10 mouse cellular contexts compared by ENCODE assay signal in the genomic region with DNA sequence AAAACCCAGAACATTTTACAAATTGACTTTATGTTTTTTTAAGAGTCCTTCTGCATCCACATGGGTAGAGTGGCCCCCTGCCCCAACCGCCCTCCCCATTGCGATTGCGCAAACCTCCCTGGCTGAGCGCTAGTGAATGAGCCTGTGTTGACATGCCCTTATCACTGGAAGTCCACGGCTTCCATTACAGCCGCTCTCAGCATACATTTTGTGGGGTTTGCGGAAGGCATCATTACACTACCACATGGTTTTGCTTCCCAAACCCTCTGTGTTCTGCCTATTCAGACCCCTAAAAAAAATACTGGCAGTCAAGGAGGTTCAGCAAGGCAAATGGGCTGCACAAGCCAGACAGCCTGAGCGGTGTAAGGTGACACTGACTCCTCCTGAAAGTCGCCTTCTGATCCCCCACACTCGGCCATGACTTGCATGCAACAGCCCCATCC. TPM values are rescaled to one million over a fixed set of nuclear protein-coding genes. Genes with fewer than 3 reads are reported as not detected.
DNase-seq lines count a peak whose midpoint lies in the region; ATAC-seq and TF ChIP-seq lines count a peak whose summit lies in the region.
"Had no signal": no experiment of that assay in that cellular context is flagged by ENCODE, and none has a peak within 500 bp of the region (broad histone marks: within the 10 kb centered on the region; RNA-seq: fewer than 3 reads in every experiment).

No protein-coding gene starts in this region.

- no peaks in the 10 kb centered on the region for H3K79me2 ChIP-seq in MEL (ENCODE audit: control insufficient read depth, insufficient read depth, low read length, poor library complexity)

- no peak for TF ChIP-seq RAD21 in MEL (IDR thresholded peaks at IDR 0.05; ENCODE audit: low read depth, low read length)

- TF ChIP-seq POLR2A in MEL (IDR thresholded peaks at IDR 0.05; ENCODE audit: control insufficient read depth in 1 of 2, insufficient read depth in 1 of 2, low read depth in 1 of 2, low read length in 2 of 2, poor library complexity in 1 of 2): 0 out of 4 replicates have a peak, but pooled peaks of 1 of the 2 experiments have one; percentile 13

- intact Hi-C loops in heart, postnatal 10 days (cut with DNase I): no loop called here

- peak overlapping the region; percentile 20 to 26; a peak in 1 of 4 replicates for H3K4me3 ChIP-seq in heart, embryonic 14.5 days (ENCODE audit: control insufficient read depth in 1 of 2, insufficient read depth in 1 of 2, low read depth in 1 of 2, low read length in 2 of 2)
- H3K4me3 ChIP-seq in MEL (ENCODE audit: control insufficient read depth in 1 of 2, insufficient read depth in 1 of 2, low read depth in 2 of 2, low read length in 2 of 2): peak overlapping the region; percentile 27 to 55
- H3K4me3 ChIP-seq in heart, postnatal 0 days (ENCODE audit: low read depth, low read length): no peak overlapping the region
- H3K4me3 ChIP-seq in liver, embryonic 15.5 days (replicated peaks): 0 out of 2 replicates have a peak overlapping the region, but pooled peaks have one; percentile 14
- H3K4me3 ChIP-seq in midbrain, embryonic 10.5 days: no peak overlapping the region
- no peak overlapping the region for H3K4me3 ChIP-seq in hindbrain, embryonic 11.5 days (ENCODE audit: low read depth, low read length)

- no peaks in the 10 kb centered on the region for H3K9me3 ChIP-seq in heart, embryonic 14.5 days (ENCODE audit: control insufficient read depth, low read length)
- H3K9me3 ChIP-seq in MEL (replicated peaks; ENCODE audit: insufficient read depth, low read length): no peaks in the 10 kb centered on the region
- H3K9me3 ChIP-seq in heart, postnatal 0 days (replicated peaks; ENCODE audit: control insufficient read depth, low read length): no peaks in the 10 kb centered on the region
- no peaks in the 10 kb centered on the region for H3K9me3 ChIP-seq in liver, embryonic 15.5 days (replicated peaks)
- no peaks in the 10 kb centered on the region for H3K9me3 ChIP-seq in midbrain, embryonic 10.5 days (replicated peaks)
- no peaks in the 10 kb centered on the region for H3K9me3 ChIP-seq in hindbrain, embryonic 11.5 days (ENCODE audit: control insufficient read depth, low read length)

- no peak overlapping the region for H3K27ac ChIP-seq in heart, embryonic 14.5 days (replicated peaks in 1 of 2; ENCODE audit: control insufficient read depth in 1 of 2, insufficient read depth in 1 of 2, low read depth in 2 of 2, low read length in 2 of 2)
- peak overlapping the region; percentile 94 for H3K27ac ChIP-seq in MEL (ENCODE audit: control insufficient read depth, low read depth, low read length)
- H3K27ac ChIP-seq in heart, postnatal 0 days (ENCODE audit: low read depth): no peak overlapping the region
- no peak overlapping the region; the same call in 1 of the 2 replicates for H3K27ac ChIP-seq in liver, embryonic 15.5 days (replicated peaks)
- H3K27ac ChIP-seq in midbrain, embryonic 10.5 days (replicated peaks): no peak overlapping the region
- no peak overlapping the region for H3K27ac ChIP-seq in hindbrain, embryonic 11.5 days (ENCODE audit: low read depth, low read length)
- H3K27ac ChIP-seq: hindbrain, postnatal 0 days; macrophage had no signal

- H3K4me1 ChIP-seq in heart, embryonic 14.5 days (ENCODE audit: control insufficient read depth in 2 of 2, insufficient read depth in 2 of 2, low read length in 2 of 2): peaks cover 11 to 14% of the 10 kb centered on the region in 2 experiments
- H3K4me1 ChIP-seq in MEL (ENCODE audit: control insufficient read depth in 1 of 2, insufficient read depth in 2 of 2, low read length in 2 of 2): peaks cover 13 to 43% of the 10 kb centered on the region in 2 experiments
- peaks cover 5% of the 10 kb centered on the region; the same call in 1 of the 2 replicates for H3K4me1 ChIP-seq in heart, postnatal 0 days (ENCODE audit: control insufficient read depth, insufficient read depth)
- H3K4me1 ChIP-seq in liver, embryonic 15.5 days (replicated peaks): peaks cover 54% of the 10 kb centered on the region
- no peaks in the 10 kb centered on the region for H3K4me1 ChIP-seq in midbrain, embryonic 10.5 days
- H3K4me1 ChIP-seq in hindbrain, embryonic 11.5 days (replicated peaks; ENCODE audit: control insufficient read depth, insufficient read depth, low read length): no peaks in the 10 kb centered on the region

- H3K4me2 ChIP-seq in heart, embryonic 14.5 days (ENCODE audit: low read length): peak overlapping the region; percentile 55
- peak overlapping the region; percentile 20; the same call in 1 of the 2 replicates for H3K4me2 ChIP-seq in heart, postnatal 0 days (ENCODE audit: low read depth, low read length)
- H3K4me2 ChIP-seq in liver, embryonic 15.5 days: peak overlapping the region; percentile 50
- H3K4me2 ChIP-seq in hindbrain, embryonic 11.5 days (replicated peaks; ENCODE audit: low read depth, low read length): no peak overlapping the region

- H3K36me3 ChIP-seq in heart, embryonic 14.5 days (ENCODE audit: control insufficient read depth, insufficient read depth, low read length): no peaks in the 10 kb centered on the region
- peaks cover 0 to 40% of the 10 kb centered on the region in 2 experiments; a peak in 2 of 4 replicates for H3K36me3 ChIP-seq in MEL (ENCODE audit: control insufficient read depth in 1 of 2, insufficient read depth in 2 of 2, low read length in 2 of 2)
- no peaks in the 10 kb centered on the region for H3K36me3 ChIP-seq in heart, postnatal 0 days (replicated peaks; ENCODE audit: control insufficient read depth, insufficient read depth, low read length)
- H3K36me3 ChIP-seq in liver, embryonic 15.5 days (replicated peaks): no peaks in the 10 kb centered on the region
- no peaks in the 10 kb centered on the region for H3K36me3 ChIP-seq in midbrain, embryonic 10.5 days
- H3K36me3 ChIP-seq in hindbrain, embryonic 11.5 days (ENCODE audit: control insufficient read depth, insufficient read depth, low read length): no peaks in the 10 kb centered on the region

- WGBS in heart, embryonic 14.5 days: 8% methylated on average over 10 of the region's 10 CpGs
- 14% methylated on average over 10 of the region's 10 CpGs for WGBS in heart, postnatal 0 days
- 9% methylated on average over 10 of the region's 10 CpGs for WGBS in liver, embryonic 15.5 days (ENCODE audit: insufficient replicate concordance)
- WGBS in midbrain, embryonic 10.5 days: 54% methylated on average over 10 of the region's 10 CpGs
- WGBS in hindbrain, embryonic 11.5 days: 38% methylated on average over 10 of the region's 10 CpGs

- ATAC-seq in heart, embryonic 14.5 days (ENCODE audit: insufficient number of reproducible peaks, insufficient read depth, low FRiP score, low read depth): no peak
- ATAC-seq in heart, postnatal 0 days (ENCODE audit: insufficient read depth, low read depth): no peak
- ATAC-seq in liver, embryonic 15.5 days (ENCODE audit: insufficient read depth): peak; percentile 59
- no peak for ATAC-seq in hindbrain, embryonic 11.5 days (ENCODE audit: low FRiP score)
- ATAC-seq: hindbrain, postnatal 0 days had no signal

- H3K9ac ChIP-seq in heart, embryonic 14.5 days (ENCODE audit: low read length): no peak overlapping the region
- H3K9ac ChIP-seq in MEL (ENCODE audit: control insufficient read depth, low read depth, low read length, poor library complexity, severe bottlenecking): peak overlapping the region; percentile 67
- no peak overlapping the region for H3K9ac ChIP-seq in heart, postnatal 0 days (replicated peaks; ENCODE audit: low read depth, low read length)
- no peak overlapping the region for H3K9ac ChIP-seq in liver, embryonic 15.5 days
- no peak overlapping the region for H3K9ac ChIP-seq in hindbrain, embryonic 11.5 days (ENCODE audit: low read depth, low read length)

- DNase-seq in heart, postnatal 10 days: no peak
- peak; percentile 80 for DNase-seq in MEL (ENCODE audit: low read depth, low spot score)
- no peak for DNase-seq in heart, postnatal 0 days (ENCODE audit: low spot score)
- no peak for DNase-seq in midbrain, embryonic 10.5 days (ENCODE audit: low spot score)
- DNase-seq in testis, postnatal 14 days (ENCODE audit: low spot score): no peak
- DNase-seq in hindbrain, embryonic 11.5 days (ENCODE audit: low spot score): no peak

- TF ChIP-seq CTCF in MEL (IDR thresholded peaks at IDR 0.05 in 2 of 3, conservative IDR thresholded peaks at IDR 0.05 in 1 of 3; ENCODE audit: control insufficient read depth in 1 of 3, insufficient read depth in 1 of 3, low read depth in 2 of 3, low read length in 3 of 3, poor library complexity in 1 of 3, severe bottlenecking in 1 of 3): no peak
- no peak for TF ChIP-seq CTCF in heart, postnatal 0 days (IDR thresholded peaks at IDR 0.05; ENCODE audit: low read depth)

- H3K27me3 ChIP-seq in heart, embryonic 14.5 days (ENCODE audit: control insufficient read depth, insufficient read depth, low read length): no peaks in the 10 kb centered on the region
- no peaks in the 10 kb centered on the region for H3K27me3 ChIP-seq in MEL (ENCODE audit: control insufficient read depth in 1 of 2, insufficient read depth in 2 of 2, low read length in 2 of 2)
- H3K27me3 ChIP-seq in heart, postnatal 0 days (ENCODE audit: control insufficient read depth, insufficient read depth, low read length): no peaks in the 10 kb centered on the region
- no peaks in the 10 kb centered on the region for H3K27me3 ChIP-seq in liver, embryonic 15.5 days
- peaks cover 6% of the 10 kb centered on the region; the same call in 1 of the 2 replicates for H3K27me3 ChIP-seq in midbrain, embryonic 10.5 days (ENCODE audit: low read depth, poor library complexity, severe bottlenecking)
- no peaks in the 10 kb centered on the region; the same call in 1 of the 2 replicates for H3K27me3 ChIP-seq in hindbrain, embryonic 11.5 days (ENCODE audit: control insufficient read depth, insufficient read depth, low read length)

- TF ChIP-seq EP300 in MEL (IDR thresholded peaks at IDR 0.05; ENCODE audit: low read depth in 1 of 2, low read length in 2 of 2): peak in 1 of 2 experiments; percentile 21; a peak in 1 of 4 replicates
- no peak for TF ChIP-seq EP300 in heart, postnatal 0 days (IDR thresholded peaks at IDR 0.05; ENCODE audit: low read depth)

RNA-seq across cellular contexts. Expression of a gene that starts 7.0 kb away (rescaled TPM):
- 39.6 and 41.2 TPM in 2 replicates for polyA plus RNA-seq in heart, embryonic 14.5 days (2014; fragmentation: Nextera tagmentation; extraction: Ambion mirVana)
- 10 to 100 TPM; 24.3 to 28.6 TPM for total RNA-seq in heart, postnatal 10 days (2021)
- 57.6 and 64.2 TPM in 2 replicates for total RNA-seq in MEL (2012; rRNA removed)
- 100 to 1,000 TPM in 1 of 2 experiments, not detected in 1; 137 TPM for polyA plus RNA-seq in MEL (2012; ENCODE audit: insufficient read depth in 1 of 2, insufficient read length in 2 of 2, low read depth in 1 of 2, low replicate concordance in 2 of 2, missing spikeins in 1 of 2)
- 15.6 and 26.6 TPM in 2 replicates for total RNA-seq in heart, postnatal 0 days (2014; rRNA removed; ENCODE audit: low replicate concordance)
- polyA plus RNA-seq in heart, postnatal 0 days (2015; fragmentation: Nextera tagmentation; extraction: Ambion mirVana): 20.7 and 22.4 TPM in 2 replicates
- 26.8 and 30.0 TPM in 2 replicates for polyA plus RNA-seq in liver, embryonic 15.5 days (2015; fragmentation: Nextera tagmentation; extraction: Ambion mirVana)
- polyA plus RNA-seq in midbrain, embryonic 10.5 days (2016; fragmentation: Nextera tagmentation; extraction: Ambion mirVana): 32.0 and 36.5 TPM in 2 replicates
- polyA plus RNA-seq in hindbrain, embryonic 11.5 days (2014; fragmentation: Nextera tagmentation; extraction: Ambion mirVana): 34.7 and 41.4 TPM in 2 replicates

RNA-seq across cellular contexts. Expression of a gene that starts 36.6 kb away (rescaled TPM):
- polyA plus RNA-seq in heart, embryonic 14.5 days (2014; fragmentation: Nextera tagmentation; extraction: Ambion mirVana): 0.12 TPM in 1 of 2 replicates, not detected in the other
- under 1 TPM; 0.20 to 0.26 TPM for total RNA-seq in heart, postnatal 10 days (2021)
- not detected in 2 replicates for total RNA-seq in MEL (2012; rRNA removed)
- not detected for polyA plus RNA-seq in MEL (2012; ENCODE audit: insufficient read depth in 1 of 2, insufficient read length in 2 of 2, low read depth in 1 of 2, low replicate concordance in 2 of 2, missing spikeins in 1 of 2)
- not detected in 2 replicates for total RNA-seq in heart, postnatal 0 days (2014; rRNA removed; ENCODE audit: low replicate concordance)
- 0.08 and 0.10 TPM in 2 replicates for polyA plus RNA-seq in heart, postnatal 0 days (2015; fragmentation: Nextera tagmentation; extraction: Ambion mirVana)
- not detected in 2 replicates for polyA plus RNA-seq in liver, embryonic 15.5 days (2015; fragmentation: Nextera tagmentation; extraction: Ambion mirVana)
- polyA plus RNA-seq in midbrain, embryonic 10.5 days (2016; fragmentation: Nextera tagmentation; extraction: Ambion mirVana): not detected in 2 replicates
- polyA plus RNA-seq in hindbrain, embryonic 11.5 days (2014; fragmentation: Nextera tagmentation; extraction: Ambion mirVana): not detected in 2 replicates
- polyA plus RNA-seq: macrophage had no signal

Comparison
In these comparisons a context has a peak if more than half of its experiments do, and no peak if none do; other contexts are left out.
1. H3K4me3 ChIP-seq: peak in heart, embryonic 14.5 days (2 of 2), MEL (2 of 2) and liver, embryonic 15.5 days (single experiment); none in heart, postnatal 0 days (single experiment), midbrain, embryonic 10.5 days (single experiment) and hindbrain, embryonic 11.5 days (single experiment).